Mouse (Mus musculus): ENCODE measurements around the gene Pam. TPM values are rescaled to one million over a fixed set of nuclear protein-coding genes. Genes with fewer than 3 reads are reported as not detected.
"Not testable (repeated sequence)": the region's sequence is repeated elsewhere in the genome, so short reads cannot be mapped to it uniquely, and the experiment has no call there.

The Pam gene
- total and polyA plus RNA-seq, 2 experiments: 11.8 to 30.5 TPM

- Histone ChIP-seq H3K36me3 (ENCODE audit: control insufficient read depth, insufficient read depth, low read length) (no peaks in the 10 kb centered on the region), H3K4me1 (ENCODE audit: control insufficient read depth, insufficient read depth, low read length) (no peaks in the 10 kb centered on the region), H3K27me3 (ENCODE audit: control insufficient read depth, insufficient read depth, low read length) (no peaks in the 10 kb centered on the region), H3K27ac (replicated peaks; ENCODE audit: insufficient read depth, low read depth, low read length) (no peak overlapping the region), H3K79me2 (ENCODE audit: control insufficient read depth, insufficient read depth, low read length) (no peaks in the 10 kb centered on the region), H3K4me3 (ENCODE audit: insufficient read depth, low read depth, low read length) (no peak overlapping the region), H3K9ac (ENCODE audit: low read depth, low read length) (no peak overlapping the region)
- WGBS: 77% methylated on average over 4 of the region's 4 CpGs
- TF ChIP-seq POLR2A (IDR thresholded peaks at IDR 0.05; ENCODE audit: extremely low read depth, insufficient read depth, low read length) (no peak), CTCF (IDR thresholded peaks at IDR 0.05; ENCODE audit: low read depth, low read length) (no peak)
- DNase-seq (ENCODE audit: extremely low read depth, low read depth, low spot score): no peak
Measured at GRCm38 (mm10) chr1:97969765-97970164, 125.7 kb downstream of the Pam start.

- Histone ChIP-seq H3K79me2 (ENCODE audit: control insufficient read depth, insufficient read depth, low read length) (no peaks in the 10 kb centered on the region), H3K27me3 (ENCODE audit: control insufficient read depth, insufficient read depth, low read length) (no peaks in the 10 kb centered on the region), H3K27ac (replicated peaks; ENCODE audit: insufficient read depth, low read depth, low read length) (no peak overlapping the region), H3K9ac (ENCODE audit: low read depth, low read length) (no peak overlapping the region), H3K4me1 (ENCODE audit: control insufficient read depth, insufficient read depth, low read length) (no peaks in the 10 kb centered on the region), H3K36me3 (ENCODE audit: control insufficient read depth, insufficient read depth, low read length) (no peaks in the 10 kb centered on the region), H3K4me3 (ENCODE audit: insufficient read depth, low read depth, low read length) (no peak overlapping the region)
- no peak for TF ChIP-seq POLR2A (IDR thresholded peaks at IDR 0.05; ENCODE audit: extremely low read depth, insufficient read depth, low read length)
- TF ChIP-seq CTCF (IDR thresholded peaks at IDR 0.05; ENCODE audit: low read depth, low read length): no peak
- 72% methylated on average over 2 of the region's 2 CpGs for WGBS
- DNase-seq (ENCODE audit: extremely low read depth, low read depth, low spot score): no peak
Measured at GRCm38 (mm10) chr1:97963711-97964110, 131.7 kb downstream of the Pam start.

GRCm38 (mm10) chr1:97962134-97962533 lies 133.3 kb downstream of the Pam start:
- TF ChIP-seq POLR2A (IDR thresholded peaks at IDR 0.05; ENCODE audit: extremely low read depth, insufficient read depth, low read length): no peak
- TF ChIP-seq CTCF (IDR thresholded peaks at IDR 0.05; ENCODE audit: low read depth, low read length): no peak
- Histone ChIP-seq H3K9ac (ENCODE audit: low read depth, low read length) (no peak overlapping the region), H3K27me3 (ENCODE audit: control insufficient read depth, insufficient read depth, low read length) (no peaks in the 10 kb centered on the region), H3K79me2 (ENCODE audit: control insufficient read depth, insufficient read depth, low read length) (no peaks in the 10 kb centered on the region), H3K4me3 (ENCODE audit: insufficient read depth, low read depth, low read length) (no peak overlapping the region), H3K4me1 (ENCODE audit: control insufficient read depth, insufficient read depth, low read length) (no peaks in the 10 kb centered on the region), H3K27ac (replicated peaks; ENCODE audit: insufficient read depth, low read depth, low read length) (no peak overlapping the region), H3K36me3 (ENCODE audit: control insufficient read depth, insufficient read depth, low read length) (no peaks in the 10 kb centered on the region)
- no peak for DNase-seq (ENCODE audit: extremely low read depth, low read depth, low spot score)
- WGBS: 86% methylated on average over 7 of the region's 7 CpGs

- no peak for DNase-seq (ENCODE audit: extremely low read depth, low read depth, low spot score)
- Histone ChIP-seq H3K79me2 (ENCODE audit: control insufficient read depth, insufficient read depth, low read length) (no peaks in the 10 kb centered on the region), H3K27ac (replicated peaks; ENCODE audit: insufficient read depth, low read depth, low read length) (no peak overlapping the region), H3K9ac (ENCODE audit: low read depth, low read length) (no peak overlapping the region), H3K4me1 (ENCODE audit: control insufficient read depth, insufficient read depth, low read length) (no peaks in the 10 kb centered on the region), H3K27me3 (ENCODE audit: control insufficient read depth, insufficient read depth, low read length) (no peaks in the 10 kb centered on the region), H3K36me3 (ENCODE audit: control insufficient read depth, insufficient read depth, low read length) (no peaks in the 10 kb centered on the region), H3K4me3 (ENCODE audit: insufficient read depth, low read depth, low read length) (no peak overlapping the region)
- WGBS: 90% methylated on average over 3 of the region's 3 CpGs
- TF ChIP-seq CTCF (IDR thresholded peaks at IDR 0.05; ENCODE audit: low read depth, low read length): no peak
- TF ChIP-seq POLR2A (IDR thresholded peaks at IDR 0.05; ENCODE audit: extremely low read depth, insufficient read depth, low read length): no peak
Measured at GRCm38 (mm10) chr1:97960681-97961080, 134.8 kb downstream of the Pam start.

- H3K27me3 ChIP-seq (ENCODE audit: control insufficient read depth, insufficient read depth, low read length): no peaks in the 10 kb centered on the region
- TF ChIP-seq CTCF (IDR thresholded peaks at IDR 0.05; ENCODE audit: low read depth, low read length) (no peak), POLR2A (IDR thresholded peaks at IDR 0.05; ENCODE audit: extremely low read depth, insufficient read depth, low read length) (no peak)
- H3K79me2 ChIP-seq (ENCODE audit: control insufficient read depth, insufficient read depth, low read length): no peaks in the 10 kb centered on the region
- no peak overlapping the region for H3K9ac ChIP-seq (ENCODE audit: low read depth, low read length)
- H3K4me1 ChIP-seq (ENCODE audit: control insufficient read depth, insufficient read depth, low read length): no peaks in the 10 kb centered on the region
- H3K27ac ChIP-seq (replicated peaks; ENCODE audit: insufficient read depth, low read depth, low read length): no peak overlapping the region
- WGBS: 90% methylated on average over 6 of the region's 6 CpGs
- H3K36me3 ChIP-seq (ENCODE audit: control insufficient read depth, insufficient read depth, low read length): no peaks in the 10 kb centered on the region
- no peak overlapping the region for H3K4me3 ChIP-seq (ENCODE audit: insufficient read depth, low read depth, low read length)
- no peak for DNase-seq (ENCODE audit: extremely low read depth, low read depth, low spot score)
Measured at GRCm38 (mm10) chr1:97960124-97960523, 135.3 kb downstream of the Pam start.

- no peak overlapping the region for H3K9ac ChIP-seq (ENCODE audit: low read depth, low read length)
- 91% methylated on average over 4 of the region's 4 CpGs for WGBS
Measured at GRCm38 (mm10) chr1:97958759-97959158, 136.7 kb downstream of the Pam start.

GRCm38 (mm10) chr1:97949258-97949657 lies 146.2 kb downstream of the Pam start:
- not testable (repeated sequence) for DNase-seq (ENCODE audit: extremely low read depth, low read depth, low spot score); H3K27ac ChIP-seq (replicated peaks; ENCODE audit: insufficient read depth, low read depth, low read length); H3K79me2 ChIP-seq (ENCODE audit: control insufficient read depth, insufficient read depth, low read length); H3K9ac ChIP-seq (ENCODE audit: low read depth, low read length); H3K4me1 ChIP-seq (ENCODE audit: control insufficient read depth, insufficient read depth, low read length); H3K4me3 ChIP-seq (ENCODE audit: insufficient read depth, low read depth, low read length); H3K36me3 ChIP-seq (ENCODE audit: control insufficient read depth, insufficient read depth, low read length); H3K27me3 ChIP-seq (ENCODE audit: control insufficient read depth, insufficient read depth, low read length)
- 83% methylated on average over 17 of the region's 17 CpGs for WGBS

More at GRCm38 (mm10) chr1:97958759-97959158, 136.7 kb downstream of the Pam start:
- H3K36me3 ChIP-seq (ENCODE audit: control insufficient read depth, insufficient read depth, low read length): no peaks in the 10 kb centered on the region
- H3K79me2 ChIP-seq (ENCODE audit: control insufficient read depth, insufficient read depth, low read length): no peaks in the 10 kb centered on the region
- no peak for DNase-seq (ENCODE audit: extremely low read depth, low read depth, low spot score)
- TF ChIP-seq POLR2A (IDR thresholded peaks at IDR 0.05; ENCODE audit: extremely low read depth, insufficient read depth, low read length) (no peak), CTCF (IDR thresholded peaks at IDR 0.05; ENCODE audit: low read depth, low read length) (no peak)
- no peak overlapping the region for H3K4me3 ChIP-seq (ENCODE audit: insufficient read depth, low read depth, low read length)
- no peaks in the 10 kb centered on the region for H3K27me3 ChIP-seq (ENCODE audit: control insufficient read depth, insufficient read depth, low read length)
- no peak overlapping the region for H3K27ac ChIP-seq (replicated peaks; ENCODE audit: insufficient read depth, low read depth, low read length)
- no peaks in the 10 kb centered on the region for H3K4me1 ChIP-seq (ENCODE audit: control insufficient read depth, insufficient read depth, low read length)
